Mouse (Mus musculus) ES-E14 (cell line): Measurements from ENCODE around the gene Itsn2.

Experiments
- HCFC1 ChIP-seq: IDR thresholded peaks from 2 replicates; pipeline ENCODE4 v1.6.1; 2012; ENCODE audit warnings: low read length, inconsistent platforms, borderline replicate concordance; ENCODE audit not compliant: insufficient read depth
- ZNF384 ChIP-seq: IDR thresholded peaks from 2 replicates; pipeline ENCODE4 v1.6.1; 2012; ENCODE audit warnings: low read depth, low read length, inconsistent platforms

- no peak for TF ChIP-seq HCFC1
- no peak for TF ChIP-seq ZNF384
Measured at GRCm38 (mm10) chr12:4706901-4707300, 114.5 kb downstream of the Itsn2 start.
